25 mouse cellular contexts compared by ENCODE assay signal in the genomic region with DNA sequence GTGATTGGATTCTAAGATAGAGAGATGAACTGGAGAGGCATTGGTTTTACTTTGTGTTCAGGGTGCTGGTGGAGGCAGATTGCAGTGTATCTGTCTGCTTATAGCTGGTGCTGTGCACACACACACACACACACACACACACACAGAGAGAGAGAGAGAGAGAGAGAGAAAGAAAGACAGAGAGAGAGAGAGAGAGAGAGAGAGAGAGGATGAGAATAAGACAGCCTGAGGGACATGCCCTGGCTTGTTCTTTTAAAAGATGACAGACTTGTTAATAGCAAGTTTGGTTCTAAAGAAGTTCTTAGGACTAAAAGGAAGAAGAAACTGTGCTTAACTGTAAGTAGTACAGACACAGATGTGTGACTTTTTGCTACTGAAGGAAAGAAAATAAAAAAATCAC. TPM values are rescaled to one million over a fixed set of nuclear protein-coding genes. Genes with fewer than 3 reads are reported as not detected.
DNase-seq lines count a peak whose midpoint lies in the region; ATAC-seq and TF ChIP-seq lines count a peak whose summit lies in the region.
"Had no signal": no experiment of that assay in that cellular context is flagged by ENCODE, and none has a peak within 500 bp of the region (broad histone marks: within the 10 kb centered on the region; RNA-seq: fewer than 3 reads in every experiment).

No protein-coding gene starts in this region.

- no peaks in the 10 kb centered on the region for H3K27me3 ChIP-seq in ES-Bruce4 (ENCODE audit: control insufficient read depth, insufficient read depth, low read length, poor library complexity, severe bottlenecking)
- no peaks in the 10 kb centered on the region for H3K27me3 ChIP-seq in forebrain, embryonic 15.5 days
- H3K27me3 ChIP-seq: embryonic facial prominence, embryonic 13.5 days; embryonic facial prominence, embryonic 15.5 days; forebrain, embryonic 13.5 days; Patski had no signal

- H3K27ac ChIP-seq in ES-Bruce4 (ENCODE audit: insufficient read depth, low read length) (peak overlapping the region; percentile 72), macrophage (peak overlapping the region; percentile 32)
- peak overlapping the region; percentile 61 for H3K27ac ChIP-seq in bone marrow macrophage, adult 2 months (ENCODE audit: insufficient read depth, low read depth, low read length)
- no peak overlapping the region for H3K27ac ChIP-seq in forebrain, embryonic 15.5 days (replicated peaks)
- H3K27ac ChIP-seq: embryonic facial prominence, embryonic 13.5 days; embryonic facial prominence, embryonic 15.5 days; forebrain, embryonic 13.5 days had no signal

- TF ChIP-seq CTCF in ES-Bruce4 (IDR thresholded peaks at IDR 0.05; ENCODE audit: low read depth, low read length): no peak
- no peak for TF ChIP-seq CTCF in bone marrow macrophage, adult 2 months (IDR thresholded peaks at IDR 0.05; ENCODE audit: low read depth, low read length)

- no peak overlapping the region for H3K9ac ChIP-seq in ES-Bruce4 (ENCODE audit: low read depth, poor library complexity, severe bottlenecking)
- no peak overlapping the region for H3K9ac ChIP-seq in forebrain, embryonic 15.5 days (replicated peaks)
- H3K9ac ChIP-seq: embryonic facial prominence, embryonic 13.5 days; embryonic facial prominence, embryonic 15.5 days; forebrain, embryonic 13.5 days had no signal

- H3K9me3 ChIP-seq in ES-Bruce4 (replicated peaks; ENCODE audit: control insufficient read depth, insufficient read depth, low read length, poor library complexity, severe bottlenecking): peaks cover 12% of the 10 kb centered on the region; the same call in 1 of the 2 replicates
- H3K9me3 ChIP-seq in forebrain, embryonic 15.5 days: no peaks in the 10 kb centered on the region
- H3K9me3 ChIP-seq: embryonic facial prominence, embryonic 13.5 days; embryonic facial prominence, embryonic 15.5 days; forebrain, embryonic 13.5 days; G1E had no signal

- peaks cover 5% of the 10 kb centered on the region for H3K4me1 ChIP-seq in ES-Bruce4 (ENCODE audit: control insufficient read depth, insufficient read depth, low read length)
- H3K4me1 ChIP-seq in bone marrow macrophage, adult 2 months (ENCODE audit: control insufficient read depth, insufficient read depth, low read length): peaks cover 41% of the 10 kb centered on the region
- peaks cover 11% of the 10 kb centered on the region for H3K4me1 ChIP-seq in forebrain, embryonic 15.5 days

- no peak for TF ChIP-seq EP300 in ES-Bruce4 (IDR thresholded peaks at IDR 0.05; ENCODE audit: insufficient read depth, low read depth, low read length)

- H3K36me3 ChIP-seq in ES-Bruce4 (ENCODE audit: control insufficient read depth, insufficient read depth, low read length, poor library complexity, severe bottlenecking): peaks cover 51% of the 10 kb centered on the region
- peaks cover 86% of the 10 kb centered on the region for H3K36me3 ChIP-seq in macrophage (ENCODE audit: inconsistent target)
- H3K36me3 ChIP-seq in forebrain, embryonic 15.5 days: no peaks in the 10 kb centered on the region

- TF ChIP-seq POLR2A in ES-Bruce4 (IDR thresholded peaks at IDR 0.05; ENCODE audit: insufficient read depth, low read length): no peak
- TF ChIP-seq POLR2A in bone marrow macrophage, adult 2 months (IDR thresholded peaks at IDR 0.05; ENCODE audit: borderline replicate concordance, low read depth, low read length): no peak

- H3K4me3 ChIP-seq in ES-Bruce4 (ENCODE audit: low read depth, low read length) (no peak overlapping the region), macrophage (ENCODE audit: inconsistent target) (no peak overlapping the region)
- H3K4me3 ChIP-seq in bone marrow macrophage, adult 2 months (ENCODE audit: insufficient read depth, low read length): no peak overlapping the region
- H3K4me3 ChIP-seq in forebrain, embryonic 15.5 days: no peak overlapping the region
- H3K4me3 ChIP-seq: embryonic facial prominence, embryonic 13.5 days; embryonic facial prominence, embryonic 15.5 days; forebrain, embryonic 13.5 days had no signal

- H3K79me2 ChIP-seq in macrophage (ENCODE audit: inconsistent target): peaks cover 100% of the 10 kb centered on the region

- DNase-seq in 416B (ENCODE audit: low read depth): peak; percentile 53
- no peak for DNase-seq in gastrocnemius, postnatal 10 days
- DNase-seq in spleen, postnatal 14 days (ENCODE audit: low spot score in 2 of 2): no peak
- DNase-seq: adrenal gland, adult 8-10 months; adrenal gland, postnatal 14 days; adrenal gland, postnatal 36 days; cerebellum, adult 11 months; cerebellum, adult 18-20 months; cerebellum, adult 8-10 months; cerebellum, adult 9-11 months; cerebellum, postnatal 14 days; cerebellum, postnatal 36 days; embryo, embryonic 11 days had no signal

- ATAC-seq in forebrain, embryonic 15.5 days (replicated peaks): no peak
- no peak for ATAC-seq in granulocyte monocyte progenitor cell, adult 5-6 weeks (replicated peaks; ENCODE audit: poor library complexity, severe bottlenecking)
- ATAC-seq: activated CD4-positive, CD25-positive, alpha-beta regulatory T cell, adult 4 months; forebrain, embryonic 13.5 days; forebrain, embryonic 16.5 days had no signal

- no peak overlapping the region for H3K4me2 ChIP-seq in forebrain, embryonic 15.5 days (replicated peaks)
- H3K4me2 ChIP-seq: embryonic facial prominence, embryonic 13.5 days; embryonic facial prominence, embryonic 15.5 days; forebrain, embryonic 13.5 days had no signal

RNA-seq across cellular contexts. Expression of a gene that starts 8.0 kb away (rescaled TPM):
- 75.5 and 76.1 TPM in 2 replicates for polyA plus RNA-seq in ES-Bruce4 (2011; ENCODE audit: insufficient read depth, insufficient read length, low read depth, missing spikeins)
- polyA plus RNA-seq in bone marrow macrophage, adult 2 months (2012; ENCODE audit: insufficient read depth, insufficient read length, missing spikeins): 56.4 and 60.5 TPM in 2 replicates
- 1,000 to 10,000 TPM in 5 of 26 experiments, 100 to 1,000 TPM in 20, 10 to 100 TPM in 1; 77.7 to 2,239 (median 382) TPM for total RNA-seq in macrophage (2018; cell fraction: chromatin; rRNA removed)
- 100 to 1,000 TPM in 15 of 26 experiments, 10 to 100 TPM in 11; 55.8 to 354 (median 103) TPM for total RNA-seq in macrophage (2018; cell fraction: cytosol; rRNA removed)
- 1,000 to 10,000 TPM in 5 of 26 experiments, 100 to 1,000 TPM in 20, 10 to 100 TPM in 1; 81.4 to 1,605 (median 334) TPM for total RNA-seq in macrophage (2018; cell fraction: nucleus; rRNA removed)
- polyA plus RNA-seq in macrophage (2018): 36.8 to 69.0 TPM (median 38.6 TPM) in 3 replicates
- total RNA-seq in gastrocnemius, postnatal 10 days (2021): 10 to 100 TPM; 11.5 to 16.7 TPM
- 11.8 and 12.0 TPM in 2 replicates for polyA plus RNA-seq in forebrain, embryonic 15.5 days (2015; fragmentation: Nextera tagmentation; extraction: Ambion mirVana)
- total RNA-seq in granulocyte monocyte progenitor cell, adult 5-6 weeks (2014; fragmentation: Nextera tagmentation): 13.1 and 14.4 TPM in 2 replicates
- total RNA-seq in granulocyte monocyte progenitor cell, adult 5-6 weeks (2017): 12.1 and 13.4 TPM in 2 replicates
